Mouse (Mus musculus) lung, embryonic 15.5 days (tissue): Measurements from ENCODE around the gene Susd2. TPM values are rescaled to one million over a fixed set of nuclear protein-coding genes. Genes with fewer than 3 reads are reported as not detected.
A peak's percentile ranks its signal among the peaks of the same experiment; 100 is the strongest.

Experiments
- ATAC-seq: fragments of 200-750 bp; cut with Nextera tagmentation; 2 replicates; pipeline ENCODE4 v1.8.0; 2017; ENCODE audit warnings: moderate number of reproducible peaks, borderline replicate concordance; ENCODE audit not compliant: low FRiP score, low TSS enrichment; ENCODE audit errors: extremely low read depth
- H3K27ac ChIP-seq: fragments of 300-500 bp; sonication (generic); 2 replicates; pipeline ENCODE4 v1.5.1; 2015; ENCODE audit warnings: moderate library complexity, mild to moderate bottlenecking, inconsistent platforms
- H3K27me3 ChIP-seq: fragments of 300-500 bp; sonication (generic); 2 replicates; pipeline ENCODE4 v1.6.1; 2015; ENCODE audit warnings: inconsistent platforms
- H3K36me3 ChIP-seq: fragments of 300-500 bp; sonication (generic); 2 replicates; pipeline ENCODE4 v1.6.1; 2015; ENCODE audit warnings: inconsistent platforms
- H3K4me1 ChIP-seq: fragments of 300-500 bp; sonication (generic); 2 replicates; pipeline ENCODE4 v1.6.1; 2015; ENCODE audit warnings: inconsistent platforms
- H3K4me2 ChIP-seq: fragments of 300-500 bp; sonication (generic); 2 replicates; pipeline ENCODE4 v1.6.1; 2015; ENCODE audit warnings: inconsistent platforms, mild to moderate bottlenecking, moderate library complexity
- H3K4me3 ChIP-seq: fragments of 300-500 bp; sonication (generic); 2 replicates; pipeline ENCODE4 v1.5.1; 2015; ENCODE audit warnings: mild to moderate bottlenecking, inconsistent platforms
- H3K9ac ChIP-seq: fragments of 300-500 bp; sonication (generic); 2 replicates; pipeline ENCODE4 v1.6.1; 2015; ENCODE audit warnings: inconsistent platforms
- H3K9me3 ChIP-seq: fragments of 300-500 bp; sonication (generic); 2 replicates; pipeline ENCODE4 v1.6.1; 2016; ENCODE audit warnings: inconsistent platforms
- WGBS: fragments of 180-500 bp; shearing (Covaris S2); methylation state at CpG from one replicate; pipeline ENCODE4 v1.1.7; 2015; 5-methylcytosine and 5-hydroxymethylcytosine counted together
- polyA plus RNA-seq: library from polyadenylated mRNA; unstranded; fragments of >200 nt; fragmentation: Nextera tagmentation; extraction: Ambion mirVana; gene quantifications from 2 replicates; pipeline ENCODE4 v1.2.1, GENCODE M21; 2015

The Susd2 gene
- polyA plus RNA-seq, 1 experiment from 2014 or later: 8.6 TPM

- H3K4me3 ChIP-seq: no peak overlapping the region
- no peak for ATAC-seq
- 84% methylated on average over 4 of the region's 4 CpGs for WGBS
Observed at GRCm38 (mm10) chr10:75616044-75616443, 27.8 kb downstream of the Susd2 start.

GRCm38 (mm10) chr10:75610486-75610885 is 33.3 kb downstream of the Susd2 start:
- Histone ChIP-seq H3K4me3 (no peak overlapping the region), H3K27me3 (no peaks in the 10 kb centered on the region), H3K36me3 (no peaks in the 10 kb centered on the region), H3K4me1 (no peaks in the 10 kb centered on the region), H3K9ac (no peak overlapping the region), H3K27ac (no peak overlapping the region), H3K4me2 (no peak overlapping the region), H3K9me3 (no peaks in the 10 kb centered on the region)
- WGBS: 39% methylated on average over 7 of the region's 7 CpGs
- no peak for ATAC-seq

More at GRCm38 (mm10) chr10:75616044-75616443, 27.8 kb downstream of the Susd2 start:
- H3K27ac ChIP-seq: no peak overlapping the region
- no peak overlapping the region for H3K9ac ChIP-seq
- H3K9me3 ChIP-seq: no peaks in the 10 kb centered on the region
- H3K4me2 ChIP-seq: no peak overlapping the region
- no peaks in the 10 kb centered on the region for H3K27me3 ChIP-seq
- no peaks in the 10 kb centered on the region for H3K36me3 ChIP-seq
- H3K4me1 ChIP-seq: no peaks in the 10 kb centered on the region

DNA sequence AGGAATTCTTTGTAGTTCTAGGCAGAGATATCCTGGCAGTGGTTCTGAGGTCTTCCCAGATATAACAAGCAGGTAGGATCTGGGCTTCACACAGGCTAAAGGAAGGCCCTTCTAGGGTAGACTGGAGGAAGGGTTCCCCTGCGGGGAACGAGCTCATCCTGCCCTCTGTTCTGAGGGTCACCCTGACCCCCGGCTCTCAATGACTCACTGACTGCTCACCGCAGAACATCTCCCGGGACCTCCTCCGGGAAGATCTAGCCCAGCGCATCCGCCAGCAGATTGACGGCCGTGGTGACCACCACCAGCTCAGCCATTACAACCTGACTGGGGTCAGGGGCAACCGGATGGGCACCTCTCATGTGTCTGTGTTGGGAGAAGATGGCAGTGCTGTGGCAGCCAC is 34.8 kb downstream of the Susd2 start:
- Histone ChIP-seq H3K4me2 (no peak overlapping the region), H3K36me3 (no peaks in the 10 kb centered on the region), H3K4me3 (no peak overlapping the region), H3K27me3 (no peaks in the 10 kb centered on the region), H3K9me3 (no peaks in the 10 kb centered on the region), H3K9ac (no peak overlapping the region), H3K27ac (no peak overlapping the region), H3K4me1 (no peaks in the 10 kb centered on the region)
- no peak for ATAC-seq
- 86% methylated on average over 11 of the region's 11 CpGs for whole genome bisulfite sequencing

GRCm38 (mm10) chr10:75607253-75607652 is 36.6 kb downstream of the Susd2 start:
- H3K4me3 ChIP-seq: no peak overlapping the region
- no peaks in the 10 kb centered on the region for H3K4me1 ChIP-seq
- no peak overlapping the region for H3K4me2 ChIP-seq
- no peak for ATAC-seq
- H3K9ac ChIP-seq: no peak overlapping the region
- H3K36me3 ChIP-seq: no peaks in the 10 kb centered on the region
- no peak overlapping the region for H3K27ac ChIP-seq
- 75% methylated on average over 4 of the region's 4 CpGs for WGBS
- no peaks in the 10 kb centered on the region for H3K9me3 ChIP-seq
- H3K27me3 ChIP-seq: no peaks in the 10 kb centered on the region

GRCm38 (mm10) chr10:75605162-75605846 is 38.5 kb downstream of the Susd2 start:
- WGBS: 35% methylated on average over 11 of the region's 11 CpGs
- no peak overlapping the region for H3K9ac ChIP-seq
- H3K4me2 ChIP-seq: no peak overlapping the region
- H3K36me3 ChIP-seq: no peaks in the 10 kb centered on the region
- H3K27me3 ChIP-seq: no peaks in the 10 kb centered on the region
- H3K4me1 ChIP-seq: no peaks in the 10 kb centered on the region
- no peak overlapping the region for H3K4me3 ChIP-seq
- no peaks in the 10 kb centered on the region for H3K9me3 ChIP-seq
- ATAC-seq: no peak
- no peak overlapping the region for H3K27ac ChIP-seq

DNA sequence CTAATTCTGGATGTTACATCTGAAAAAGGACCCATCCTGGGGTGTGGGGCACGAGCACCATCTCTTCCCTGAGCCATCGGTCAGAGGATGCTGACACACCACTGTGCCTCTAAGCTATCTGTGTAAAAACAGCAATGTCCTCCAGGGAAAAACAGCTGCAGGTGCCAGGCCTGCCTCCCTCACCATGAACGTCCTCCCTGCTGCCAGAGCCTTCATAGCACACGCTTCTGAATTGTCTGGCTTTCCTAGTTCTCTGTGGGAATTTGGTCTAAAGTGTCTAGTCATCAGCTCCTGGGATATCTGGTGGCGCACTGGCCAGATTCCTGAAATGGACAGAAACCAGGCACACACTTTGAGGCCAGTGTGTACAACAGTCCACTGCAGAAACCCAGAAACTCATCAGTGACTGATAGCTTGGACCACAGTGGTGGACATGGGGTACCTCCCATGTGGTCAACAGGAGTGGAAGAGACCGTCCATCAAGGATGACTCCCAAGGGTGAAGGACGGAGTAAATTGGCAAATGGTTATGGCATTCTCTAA is 43.5 kb downstream of the Susd2 start:
- Histone ChIP-seq H3K27ac (no peak overlapping the region), H3K4me1 (peaks cover 6% of the 10 kb centered on the region), H3K9ac (no peak overlapping the region), H3K27me3 (no peaks in the 10 kb centered on the region), H3K9me3 (peaks cover 3% of the 10 kb centered on the region; the same call in 1 of the 2 replicates), H3K4me2 (no peak overlapping the region), H3K36me3 (no peaks in the 10 kb centered on the region), H3K4me3 (no peak overlapping the region)
- no peak for ATAC-seq
- 81% methylated on average over 7 of the region's 7 CpGs for WGBS

GRCm38 (mm10) chr10:75595981-75596380 is 47.8 kb downstream of the Susd2 start:
- 48% methylated on average over 8 of the region's 8 CpGs for WGBS
- H3K4me2 ChIP-seq: no peak overlapping the region
- H3K27ac ChIP-seq: no peak overlapping the region
- peaks cover 15% of the 10 kb centered on the region for H3K4me1 ChIP-seq
- no peak for ATAC-seq
- H3K9me3 ChIP-seq: peaks cover 3% of the 10 kb centered on the region; the same call in 1 of the 2 replicates
- H3K36me3 ChIP-seq: no peaks in the 10 kb centered on the region
- H3K27me3 ChIP-seq: no peaks in the 10 kb centered on the region
- H3K4me3 ChIP-seq: no peak overlapping the region
- no peak overlapping the region for H3K9ac ChIP-seq

DNA sequence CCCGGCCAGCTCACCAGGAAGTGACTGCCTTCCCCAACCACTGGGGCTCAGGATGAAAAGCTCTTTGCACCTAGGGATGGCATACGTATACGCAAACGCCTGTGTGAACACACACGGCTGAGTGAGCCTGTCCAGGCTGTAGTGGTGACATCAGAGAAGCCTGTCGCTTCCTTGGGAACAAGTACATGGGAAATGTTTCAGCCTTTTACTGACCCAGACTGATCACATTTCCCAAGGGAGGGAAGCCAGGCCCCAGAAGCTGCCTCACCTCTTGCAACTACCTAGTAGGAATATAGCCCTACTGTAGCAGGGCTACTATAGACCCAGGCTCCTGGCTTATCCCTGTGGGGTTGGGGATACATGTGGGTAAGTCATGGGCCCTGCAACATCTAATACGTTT is 51.2 kb downstream of the Susd2 start:
- no peak overlapping the region for H3K4me3 ChIP-seq
- H3K9me3 ChIP-seq: no peaks in the 10 kb centered on the region; the same call in 1 of the 2 replicates
- H3K36me3 ChIP-seq: no peaks in the 10 kb centered on the region
- WGBS: 56% methylated on average over 7 of the region's 7 CpGs
- H3K27ac ChIP-seq: no peak overlapping the region
- peaks cover 35% of the 10 kb centered on the region for H3K4me1 ChIP-seq
- H3K9ac ChIP-seq: no peak overlapping the region
- no peaks in the 10 kb centered on the region for H3K27me3 ChIP-seq
- H3K4me2 ChIP-seq: no peak overlapping the region
- no peak for ATAC-seq

DNA sequence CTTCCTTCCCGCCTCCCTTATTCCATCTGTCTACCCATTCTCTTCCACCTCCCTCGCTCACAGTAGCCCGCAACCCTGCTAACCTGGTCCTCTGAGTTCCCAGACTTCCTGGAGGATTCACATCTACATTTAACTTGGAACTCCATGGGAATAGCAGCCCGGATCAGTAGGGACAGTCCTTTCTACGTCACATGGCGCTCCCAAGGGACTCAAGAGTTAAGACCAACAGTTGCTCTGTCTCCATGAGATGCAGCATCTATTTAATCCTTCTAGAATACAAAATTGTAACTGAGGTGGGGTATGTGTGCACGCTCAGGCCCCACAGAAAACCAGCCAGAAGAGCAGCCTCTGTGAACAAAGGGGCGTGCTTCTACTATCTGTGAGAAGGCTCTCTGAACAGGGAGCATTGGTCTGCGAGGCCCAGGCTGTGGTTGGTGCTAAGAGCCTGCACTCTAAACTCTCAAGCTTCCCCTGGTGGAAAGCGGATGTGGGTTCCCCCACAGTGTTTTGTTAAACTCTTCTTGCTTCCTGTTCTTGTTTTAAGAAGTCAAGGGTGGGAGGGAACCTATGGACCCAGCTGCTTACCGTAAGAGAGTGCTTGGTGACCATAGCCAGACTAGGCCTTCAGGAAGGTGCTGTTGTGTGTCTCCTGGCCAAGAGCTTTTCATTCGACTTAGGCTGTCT is 52.5 kb downstream of the Susd2 start:
- Histone ChIP-seq H3K9me3 (no peaks in the 10 kb centered on the region), H3K36me3 (no peaks in the 10 kb centered on the region), H3K27me3 (no peaks in the 10 kb centered on the region), H3K4me1 (peaks cover 38% of the 10 kb centered on the region), H3K9ac (no peak overlapping the region), H3K27ac (peak overlapping the region; percentile 39; the same call in 1 of the 2 replicates), H3K4me3 (no peak overlapping the region), H3K4me2 (no peak overlapping the region)
- 62% methylated on average over 12 of the region's 12 CpGs for WGBS
- peak; percentile 31; the same call in 1 of the 2 replicates for ATAC-seq

DNA sequence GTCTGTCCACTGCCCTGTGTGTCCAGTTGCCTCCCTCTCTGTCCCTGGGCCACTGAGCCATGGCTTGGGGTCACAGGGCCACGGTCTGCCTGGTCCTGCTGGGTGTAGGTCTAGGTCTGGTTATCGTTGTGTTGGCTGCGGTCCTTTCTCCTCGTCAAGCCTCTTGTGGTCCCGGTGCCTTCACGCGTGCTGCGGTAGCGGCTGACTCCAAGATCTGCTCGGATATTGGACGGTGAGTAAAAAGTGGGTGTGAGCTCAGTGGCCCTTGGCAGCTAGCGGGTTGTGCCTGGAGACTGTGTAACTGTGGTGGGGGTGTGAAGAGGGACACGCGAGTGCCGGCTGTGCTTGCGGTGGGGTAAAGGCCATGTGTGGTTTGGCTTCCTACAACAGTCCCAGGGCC is 54.2 kb downstream of the Susd2 start:
- H3K4me1 ChIP-seq: peaks cover 31% of the 10 kb centered on the region
- no peaks in the 10 kb centered on the region for H3K9me3 ChIP-seq
- peak overlapping the region; percentile 1; the same call in 1 of the 2 replicates for H3K4me3 ChIP-seq
- ATAC-seq: peak; percentile 16; the same call in 1 of the 2 replicates
- 0 out of 2 replicates have a peak overlapping the region, but pooled peaks have one; percentile 11 for H3K27ac ChIP-seq
- no peaks in the 10 kb centered on the region for H3K36me3 ChIP-seq
- WGBS: 39% methylated on average over 16 of the region's 16 CpGs
- peak overlapping the region; percentile 8; the same call in 1 of the 2 replicates for H3K9ac ChIP-seq
- H3K4me2 ChIP-seq: peak overlapping the region; percentile 37
- H3K27me3 ChIP-seq: peaks cover 8% of the 10 kb centered on the region

- Histone ChIP-seq H3K4me3 (peak within 1 kb of the TSS; percentile 1; the same call in 1 of the 2 replicates), H3K9ac (peak within 1 kb of the TSS; percentile 8; the same call in 1 of the 2 replicates), H3K9me3 (no peaks in the 10 kb centered on the region), H3K36me3 (no peaks in the 10 kb centered on the region), H3K27ac (0 out of 2 replicates have a peak within 1 kb of the TSS, but pooled peaks have one; percentile 11), H3K4me1 (peaks cover 31% of the 10 kb centered on the region), H3K27me3 (peaks cover 10% of the 10 kb centered on the region), H3K4me2 (peak within 1 kb of the TSS; percentile 37)
- WGBS: 15% methylated on average over 5 of the region's 5 CpGs
- peak; percentile 29; the same call in 1 of the 2 replicates for ATAC-seq
Observed at GRCm38 (mm10) chr10:75589129-75589528, 54.7 kb downstream of the Susd2 start, which contains the start of gene Ggt5. TSS of gene Ggt5 (plus strand) at chr10:75589340.

- no peak overlapping the region for H3K4me3 ChIP-seq
- 47% methylated on average over 5 of the region's 5 CpGs for WGBS
- H3K27ac ChIP-seq: no peak overlapping the region
- no peaks in the 10 kb centered on the region for H3K9me3 ChIP-seq
- H3K9ac ChIP-seq: no peak overlapping the region
- H3K4me2 ChIP-seq: no peak overlapping the region
- H3K4me1 ChIP-seq: peaks cover 31% of the 10 kb centered on the region
- ATAC-seq: no peak
- H3K27me3 ChIP-seq: peaks cover 10% of the 10 kb centered on the region
- no peaks in the 10 kb centered on the region for H3K36me3 ChIP-seq
Observed at GRCm38 (mm10) chr10:75588336-75588735, 55.5 kb downstream of the Susd2 start.
